Mouse (Mus musculus) liver, embryonic 14.5 days (tissue): Measurements from ENCODE around the gene Syngr4. TPM values are rescaled to one million over a fixed set of nuclear protein-coding genes. Genes with fewer than 3 reads are reported as not detected.

Source experiments
- ATAC-seq: fragments of 200-750 bp; cut with Nextera tagmentation; 2 replicates; pipeline ENCODE4 v1.8.0; 2017; ENCODE audit warnings: moderate number of reproducible peaks, mild to moderate bottlenecking, moderate library complexity; ENCODE audit not compliant: insufficient read depth
- DNase-seq, 3 experiments: peaks; one replicate each; pipeline ENCODE4 v3.0.0-alpha.2; 2012 to 2013; ENCODE audit warnings: low read depth in 3 of 3, low spot score in 3 of 3
- H3K27ac ChIP-seq: fragments of 300-500 bp; sonication (generic); 2 replicates; pipeline ENCODE4 v1.5.1; 2014; ENCODE audit warnings: moderate library complexity, mild to moderate bottlenecking, control low read depth, inconsistent platforms
- H3K27me3 ChIP-seq: fragments of 300-500 bp; sonication (generic); 2 replicates; pipeline ENCODE4 v1.6.1; 2014; ENCODE audit warnings: mild to moderate bottlenecking, low read length, moderate library complexity; ENCODE audit not compliant: control insufficient read depth, insufficient read depth
- H3K36me3 ChIP-seq: fragments of 300-500 bp; sonication (generic); replicated peaks from 2 replicates; pipeline ENCODE4 v1.6.1; 2014; ENCODE audit warnings: low read depth; ENCODE audit not compliant: control insufficient read depth, insufficient read depth
- H3K4me1 ChIP-seq, 2 experiments: fragments of 200-500 bp in 1 of 2; fragments of 300-500 bp in 1 of 2; sonication (generic) in 1 of 2; replicated peaks; 2 replicates each; pipeline ENCODE4 v1.6.1; 2012 to 2014; ENCODE audit warnings: antibody characterized with exemption in 1 of 2, inconsistent platforms in 1 of 2, low read length in 1 of 2; ENCODE audit not compliant: control insufficient read depth in 2 of 2, insufficient read depth in 2 of 2
- H3K4me2 ChIP-seq: fragments of 300-500 bp; sonication (generic); 2 replicates; pipeline ENCODE4 v1.6.1; 2014; ENCODE audit warnings: low read depth, mild to moderate bottlenecking, control low read depth, moderate library complexity
- H3K4me3 ChIP-seq, 2 experiments: fragments of 200-500 bp in 1 of 2; fragments of 300-500 bp in 1 of 2; sonication (generic) in 1 of 2; 2 replicates each; pipeline ENCODE4 v1.5.1; 2012 to 2014; ENCODE audit warnings: low read depth in 2 of 2, low read length in 2 of 2, mild to moderate bottlenecking in 2 of 2, control low read depth in 1 of 2, inconsistent platforms in 1 of 2, moderate library complexity in 1 of 2; ENCODE audit not compliant: insufficient read depth in 1 of 2
- H3K9ac ChIP-seq: fragments of 300-500 bp; sonication (generic); replicated peaks from 2 replicates; pipeline ENCODE4 v1.6.1; 2014; ENCODE audit warnings: mild to moderate bottlenecking, control low read depth, moderate library complexity
- H3K9me3 ChIP-seq: fragments of 300-500 bp; sonication (generic); 2 replicates; pipeline ENCODE4 v1.6.1; 2016; ENCODE audit warnings: low read length, mixed read lengths; ENCODE audit not compliant: control insufficient read depth
- CTCF ChIP-seq: IDR thresholded peaks from 2 replicates; pipeline ENCODE4 v1.5.1; 2016; ENCODE audit warnings: antibody characterized with exemption, low read depth, control low read depth
- EP300 ChIP-seq: IDR thresholded peaks from 2 replicates; pipeline ENCODE4 v1.6.1; 2016; ENCODE audit warnings: antibody characterized with exemption, low read depth
- WGBS: fragments of 180-500 bp; shearing (Covaris S2); extraction: QIAGEN DNeasy Blood & Tissue Kit; methylation state at CpG from one replicate; pipeline ENCODE4 v1.1.7; 2014; ENCODE audit not compliant: insufficient replicate concordance; 5-methylcytosine and 5-hydroxymethylcytosine counted together
- polyA plus RNA-seq, 2 experiments: library from polyadenylated mRNA; depleted of rRNA in 1 of 2; stranded (reverse) in 1 of 2; unstranded in 1 of 2; fragments of >200 nt; fragmentation: Nextera tagmentation in 1 of 2; extraction: Ambion mirVana in 1 of 2; gene quantifications; 2 replicates each; pipeline versions ENCODE4 v1.2.1 to v1.2.3; 2012 to 2014

Syngr4 gene
- polyA plus RNA-seq, 2 experiments = 0.86 to 1.3 TPM

GRCm38 (mm10) chr7:45922928-45923761 is 26.6 kb upstream of the Syngr4 start:
- ATAC-seq = peak; percentile 84
- H3K9ac ChIP-seq = peak overlapping the region; percentile 59
- under 1% methylated on average over 37 of the region's 37 CpGs for WGBS
- no peak; the same call in 1 of the 2 replicates for TF ChIP-seq EP300
- TF ChIP-seq CTCF = no peak
- H3K4me1 ChIP-seq = peaks cover 22 to 39% of the 10 kb centered on the region in 2 experiments
- peak; percentile 82 to 90 (median 87) for DNase-seq
- H3K9me3 ChIP-seq = no peaks in the 10 kb centered on the region
- peak overlapping the region; percentile 84 for H3K4me2 ChIP-seq
- no peaks in the 10 kb centered on the region for H3K36me3 ChIP-seq
- no peaks in the 10 kb centered on the region for H3K27me3 ChIP-seq
- peak overlapping the region; percentile 76 for H3K27ac ChIP-seq
- H3K4me3 ChIP-seq = peak overlapping the region; percentile 56 to 64

DNA sequence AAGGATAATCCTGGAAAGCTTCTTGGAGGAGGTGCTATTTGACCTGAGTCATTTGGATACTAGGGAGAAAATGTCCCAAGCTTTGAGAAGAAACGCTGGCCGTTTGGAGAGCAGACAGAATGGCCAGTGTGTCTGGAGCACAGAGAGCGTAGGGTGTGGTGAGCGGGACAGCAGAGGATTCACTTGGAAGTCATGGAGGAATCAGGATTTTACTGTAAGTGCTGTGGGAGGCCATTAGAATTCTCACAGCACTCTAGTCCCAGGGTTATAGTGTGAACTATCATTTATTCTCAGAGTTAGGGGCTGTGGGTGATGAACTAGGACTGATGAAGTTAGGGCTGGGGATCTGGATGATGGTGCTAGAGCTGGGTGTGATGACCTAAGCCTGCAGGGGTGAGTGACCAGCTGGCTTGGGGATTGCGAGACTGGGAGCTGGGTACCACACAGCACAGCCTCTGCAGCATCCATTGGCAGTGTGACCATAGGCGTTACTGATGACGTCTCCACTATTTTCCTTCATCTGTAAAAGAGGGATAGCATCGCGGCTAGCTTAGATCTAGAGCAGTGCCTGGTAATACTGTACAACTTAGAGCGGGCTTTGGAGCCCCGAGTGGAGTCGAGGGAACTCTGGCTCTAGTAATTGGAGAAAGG is 25.6 kb upstream of the Syngr4 start:
- no peaks in the 10 kb centered on the region for H3K9me3 ChIP-seq
- no peak overlapping the region; the same call in 1 of the 2 replicates for H3K27ac ChIP-seq
- ATAC-seq = no peak
- TF ChIP-seq EP300 (no peak), CTCF (no peak)
- H3K4me3 ChIP-seq = no peak overlapping the region
- H3K27me3 ChIP-seq = no peaks in the 10 kb centered on the region
- no peaks in the 10 kb centered on the region for H3K36me3 ChIP-seq
- 55% methylated on average over 12 of the region's 12 CpGs for WGBS
- H3K9ac ChIP-seq = 0 out of 2 replicates have a peak overlapping the region, but pooled peaks have one; percentile 14
- peaks cover 22 to 39% of the 10 kb centered on the region in 2 experiments for H3K4me1 ChIP-seq
- no peak for DNase-seq
- peak overlapping the region; percentile 84 for H3K4me2 ChIP-seq

DNA sequence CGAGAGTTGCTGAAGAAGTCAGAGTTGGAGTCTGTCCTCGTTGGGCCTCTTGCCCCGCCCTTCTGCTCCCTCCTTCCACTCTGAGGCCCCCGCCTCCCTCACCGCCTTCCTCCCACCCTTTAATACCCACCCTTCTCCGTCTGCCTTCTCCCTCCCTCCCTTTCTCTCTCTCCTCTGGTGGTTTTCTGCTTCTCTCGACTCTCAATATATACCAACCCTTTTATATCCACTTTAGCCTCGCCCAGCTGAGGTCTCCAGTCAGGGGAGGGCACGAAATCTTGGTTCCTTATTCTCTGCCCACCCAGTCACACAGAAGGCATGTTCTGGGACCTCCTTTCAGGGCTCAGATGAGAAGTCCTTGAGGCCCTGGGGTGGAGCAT is 24.7 kb upstream of the Syngr4 start, which contains the start of gene Emp3:
Emp3 (minus strand) TSS at position 163 of the 380 bp plus-strand sequence.
- peak within 1 kb of the TSS; percentile 59 for H3K9ac ChIP-seq
- DNase-seq = peak in 1 of 3 experiments; percentile 42
- no peaks in the 10 kb centered on the region for H3K27me3 ChIP-seq
- ATAC-seq = peak; percentile 26; the same call in 1 of the 2 replicates
- peak within 1 kb of the TSS; percentile 66 for H3K4me2 ChIP-seq
- H3K36me3 ChIP-seq = no peaks in the 10 kb centered on the region
- H3K9me3 ChIP-seq = no peaks in the 10 kb centered on the region
- peak within 1 kb of the TSS; percentile 75 for H3K27ac ChIP-seq
- peaks cover 22 to 41% of the 10 kb centered on the region in 2 experiments for H3K4me1 ChIP-seq
- TF ChIP-seq CTCF (no peak), EP300 (no peak)
- WGBS = 7% methylated on average over 9 of the region's 9 CpGs
- peak within 1 kb of the TSS; percentile 54 to 64 for H3K4me3 ChIP-seq

GRCm38 (mm10) chr7:45920583-45921241 is 24.2 kb upstream of the Syngr4 start:
- 14% methylated on average over 9 of the region's 9 CpGs for WGBS
- ATAC-seq (no peak), DNase-seq (no peak)
- H3K4me2 ChIP-seq = peak overlapping the region; percentile 66
- no peaks in the 10 kb centered on the region for H3K27me3 ChIP-seq
- H3K9me3 ChIP-seq = no peaks in the 10 kb centered on the region
- peaks cover 22 to 41% of the 10 kb centered on the region in 2 experiments for H3K4me1 ChIP-seq
- H3K4me3 ChIP-seq = peak overlapping the region; percentile 54 to 64
- TF ChIP-seq EP300 = no peak
- TF ChIP-seq CTCF = no peak
- H3K27ac ChIP-seq = peak overlapping the region; percentile 18
- no peaks in the 10 kb centered on the region for H3K36me3 ChIP-seq
- H3K9ac ChIP-seq = peak overlapping the region; percentile 59
